Mouse (Mus musculus) cerebellum, adult 2 months (tissue): ENCODE measurements at regions not wholly inside any gene's neighbourhood (a gene's known extent, or its start where the extent isn't known, plus 50 kb on each side); places are given as distances from the start of the nearest gene placed in this dataset.
A peak's percentile ranks its signal among the peaks of the same experiment; 100 is the strongest.

Experiments used
- CTCF ChIP-seq: fragments of 200-500 bp; IDR thresholded peaks from 2 replicates; pipeline ENCODE4 v1.5.1; 2011; ENCODE audit warnings: low read depth, mild to moderate bottlenecking, control low read depth, low read length, moderate library complexity, borderline replicate concordance; ENCODE audit not compliant: insufficient read depth
- POLR2A ChIP-seq: fragments of 200-500 bp; IDR thresholded peaks from 2 replicates; pipeline ENCODE4 v1.6.1; 2011; ENCODE audit warnings: low read length, control low read depth, borderline replicate concordance; ENCODE audit not compliant: insufficient read depth

- TF ChIP-seq CTCF (peak; percentile 48; the same call in 1 of the 2 replicates), POLR2A (no peak)
Observed at GRCm38 (mm10) chr14:71475656-71476055, 876.0 kb upstream of the Fam160b2 start.
